In genomic region chr17:63533074-63533836, GRCm38 (mm10) we compare ENCODE assay signal across 26 mouse cellular contexts. TPM values are rescaled to one million over a fixed set of nuclear protein-coding genes. Genes with fewer than 3 reads are reported as not detected.
DNase-seq lines count a peak whose midpoint lies in the region; ATAC-seq and TF ChIP-seq lines count a peak whose summit lies in the region.
"Had no signal": no experiment of that assay in that cellular context is flagged by ENCODE, and none has a peak within 500 bp of the region (broad histone marks: within the 10 kb centered on the region; RNA-seq: fewer than 3 reads in every experiment).

No protein-coding gene starts in this region.

- peak overlapping the region; percentile 60 for H3K27ac ChIP-seq in lung, postnatal 0 days (ENCODE audit: low read length)
- H3K27ac ChIP-seq in midbrain, embryonic 15.5 days: no peak overlapping the region
- H3K27ac ChIP-seq: heart, embryonic 13.5 days; hindbrain, embryonic 10.5 days; kidney, embryonic 15.5 days; limb, embryonic 13.5 days; liver, embryonic 14.5 days; macrophage; stomach, embryonic 15.5 days had no signal

- no peaks in the 10 kb centered on the region for H3K27me3 ChIP-seq in lung, postnatal 0 days (replicated peaks; ENCODE audit: insufficient read depth, low read length)
- H3K27me3 ChIP-seq in midbrain, embryonic 15.5 days (replicated peaks): no peaks in the 10 kb centered on the region
- H3K27me3 ChIP-seq: CH12.LX; heart, embryonic 13.5 days; kidney, embryonic 15.5 days; limb, embryonic 13.5 days; stomach, embryonic 15.5 days had no signal

- TF ChIP-seq EP300 in lung, postnatal 0 days (IDR thresholded peaks at IDR 0.05): peak; percentile 91

- 22% methylated on average over 6 of the region's 6 CpGs for WGBS in lung, postnatal 0 days
- WGBS in midbrain, embryonic 15.5 days: 17% methylated on average over 6 of the region's 6 CpGs

- no peak overlapping the region for H3K4me2 ChIP-seq in lung, postnatal 0 days (replicated peaks; ENCODE audit: low read depth, low read length)
- H3K4me2 ChIP-seq in midbrain, embryonic 15.5 days: no peak overlapping the region
- H3K4me2 ChIP-seq: heart, embryonic 13.5 days; kidney, embryonic 15.5 days; limb, embryonic 13.5 days; lung, embryonic 14.5 days; stomach, embryonic 15.5 days had no signal

- peaks cover 6% of the 10 kb centered on the region; the same call in 1 of the 2 replicates for H3K4me1 ChIP-seq in lung, postnatal 0 days (ENCODE audit: insufficient read depth, low read depth, low read length)
- H3K4me1 ChIP-seq in midbrain, embryonic 15.5 days: no peaks in the 10 kb centered on the region
- H3K4me1 ChIP-seq: heart, embryonic 13.5 days; kidney, embryonic 15.5 days; stomach, embryonic 15.5 days had no signal

- no peaks in the 10 kb centered on the region for H3K9me3 ChIP-seq in lung, postnatal 0 days (ENCODE audit: low read length)
- H3K9me3 ChIP-seq in midbrain, embryonic 15.5 days: no peaks in the 10 kb centered on the region
- H3K9me3 ChIP-seq: heart, embryonic 13.5 days; hindbrain, embryonic 10.5 days; kidney, embryonic 15.5 days; limb, embryonic 13.5 days; stomach, embryonic 15.5 days had no signal

- no peak overlapping the region for H3K4me3 ChIP-seq in lung, postnatal 0 days (ENCODE audit: low read depth, low read length)
- H3K4me3 ChIP-seq in midbrain, embryonic 15.5 days: no peak overlapping the region
- H3K4me3 ChIP-seq: heart, embryonic 13.5 days; hindbrain, embryonic 10.5 days; kidney, embryonic 15.5 days; limb, embryonic 13.5 days; stomach, embryonic 15.5 days had no signal

- H3K36me3 ChIP-seq in lung, postnatal 0 days (ENCODE audit: insufficient read depth, low read length): no peaks in the 10 kb centered on the region
- no peaks in the 10 kb centered on the region for H3K36me3 ChIP-seq in midbrain, embryonic 15.5 days (replicated peaks)
- H3K36me3 ChIP-seq: heart, embryonic 13.5 days; hindbrain, embryonic 10.5 days; kidney, embryonic 15.5 days; limb, embryonic 13.5 days; stomach, embryonic 15.5 days had no signal

- intact Hi-C loops in heart, postnatal 36 days (cut with DNase I): no loop called here

- DNase-seq in heart, adult 11 months: peak; percentile 34
- no peak for DNase-seq in heart, postnatal 36 days
- peak; percentile 80 for DNase-seq in lung, postnatal 0 days (ENCODE audit: low spot score)
- DNase-seq in lung, postnatal 10 days: no peak
- peak; percentile 94 for DNase-seq in R1 (ENCODE audit: low read depth, low spot score)
- DNase-seq: adrenal gland, postnatal 10 days; cerebellum, adult 11 months; cerebellum, adult 9-10 months; cerebellum, postnatal 36 days; heart, postnatal 10 days; kidney, adult 18-20 months; kidney, postnatal 4 days; lung, embryonic 14.5 days; right cerebral cortex, postnatal 25 days had no signal

- ATAC-seq in lung, postnatal 0 days: peak; percentile 69
- no peak for ATAC-seq in midbrain, embryonic 15.5 days (replicated peaks)
- ATAC-seq: forebrain, embryonic 16.5 days; hindbrain, embryonic 16.5 days; midbrain, embryonic 16.5 days had no signal

- TF ChIP-seq CTCF in lung, postnatal 0 days (IDR thresholded peaks at IDR 0.05): no peak

- H3K9ac ChIP-seq in lung, postnatal 0 days (replicated peaks; ENCODE audit: low read depth): no peak overlapping the region
- no peak overlapping the region for H3K9ac ChIP-seq in midbrain, embryonic 15.5 days
- H3K9ac ChIP-seq: heart, embryonic 13.5 days; kidney, embryonic 15.5 days; limb, embryonic 13.5 days; liver, embryonic 14.5 days; lung, embryonic 14.5 days; stomach, embryonic 15.5 days had no signal

RNA-seq across cellular contexts. Expression of gene Fbxl17, which starts 33.4 kb away (rescaled TPM):
- total RNA-seq in heart, postnatal 36 days (2021): 10 to 100 TPM; 22.8 to 27.0 TPM
- polyA plus RNA-seq in lung, postnatal 0 days (2015; fragmentation: Nextera tagmentation; extraction: Ambion mirVana): 6.9 and 7.6 TPM in 2 replicates
- polyA plus RNA-seq in midbrain, embryonic 15.5 days (2015; fragmentation: Nextera tagmentation; extraction: Ambion mirVana): 26.5 and 39.8 TPM in 2 replicates

Comparison
In these comparisons a context has a peak if more than half of its experiments do, and no peak if none do; other contexts are left out.
1. DNase-seq: peak in heart, adult 11 months (single experiment), lung, postnatal 0 days (single experiment) and R1 (single experiment); none in heart, postnatal 36 days (0 of 2) and lung, postnatal 10 days (single experiment).